Mouse (Mus musculus) heart, postnatal 14 days (tissue): ENCODE measurements at regions not wholly inside any gene's neighbourhood (a gene's known extent, or its start where the extent isn't known, plus 50 kb on each side); places are given as distances from the start of the nearest gene placed in this dataset.

ENCODE experiments used
- DNase-seq, 2 experiments: peaks; one replicate each; pipeline ENCODE4 v3.0.0; 2021 to 2022
- intact Hi-C: fragments of 180-260 bp; cut with DNase I; formaldehyde crosslinking; loops from one replicate; pipeline ENCODE4 v1.15.1; 2025

- peak; percentile 47 to 67 for DNase-seq
- intact Hi-C loops: loop anchor here (1.0 kb wide), 1 partner anchor 1116 kb away; no protein-coding TSS in a partner anchor
Measured at GRCm38 (mm10) chr3:39998628-39999027, 532.5 kb upstream of the Intu start.

GRCm38 (mm10) chr3:39999846-40000245 lies 531.2 kb upstream of the Intu start:
- no peak for DNase-seq
- intact Hi-C loops: loop anchor here (10.0 kb wide), 1 partner anchor 395 kb away; no protein-coding TSS in a partner anchor

- intact Hi-C loops: loop anchor here (10.0 kb wide), 1 partner anchor 392 kb away; no protein-coding TSS in a partner anchor
- DNase-seq: no peak
Measured at GRCm38 (mm10) chr3:40002838-40003237, 528.2 kb upstream of the Intu start.

- DNase-seq: no peak
- intact Hi-C loops: no loop called here
Measured at GRCm38 (mm10) chr3:40010051-40010450, 521.0 kb upstream of the Intu start.

GRCm38 (mm10) chr3:40021682-40022081 lies 509.4 kb upstream of the Intu start:
- intact Hi-C loops: no loop called here
- DNase-seq: no peak

- DNase-seq: no peak
- intact Hi-C loops: no loop called here
Measured at GRCm38 (mm10) chr3:40027713-40028112, 503.4 kb upstream of the Intu start.

GRCm38 (mm10) chr3:40036177-40036576 lies 494.9 kb upstream of the Intu start:
- intact Hi-C loops: no loop called here
- DNase-seq: no peak

- DNase-seq: no peak
- intact Hi-C loops: no loop called here
Measured at GRCm38 (mm10) chr3:40049721-40050120, 481.4 kb upstream of the Intu start.

GRCm38 (mm10) chr3:40058281-40058680 lies 472.8 kb upstream of the Intu start:
- intact Hi-C loops: no loop called here
- no peak for DNase-seq

GRCm38 (mm10) chr3:40058719-40059420 lies 472.2 kb upstream of the Intu start:
- DNase-seq: no peak
- intact Hi-C loops: no loop called here

GRCm38 (mm10) chr3:40070137-40070667 lies 460.9 kb upstream of the Intu start:
- intact Hi-C loops: no loop called here
- no peak for DNase-seq

GRCm38 (mm10) chr3:40076824-40077223 lies 454.3 kb upstream of the Intu start:
- no peak for DNase-seq
- intact Hi-C loops: no loop called here

GRCm38 (mm10) chr3:40085116-40085515 lies 446.0 kb upstream of the Intu start:
- DNase-seq: no peak
- intact Hi-C loops: no loop called here

- intact Hi-C loops: no loop called here
- DNase-seq: no peak
Measured at GRCm38 (mm10) chr3:40091773-40092343, 439.2 kb upstream of the Intu start.

GRCm38 (mm10) chr3:40092765-40093368 lies 438.2 kb upstream of the Intu start:
- intact Hi-C loops: no loop called here
- no peak for DNase-seq

GRCm38 (mm10) chr3:40094040-40094439 lies 437.0 kb upstream of the Intu start:
- no peak for DNase-seq
- intact Hi-C loops: no loop called here

GRCm38 (mm10) chr3:40094701-40095100 lies 436.4 kb upstream of the Intu start:
- no peak for DNase-seq
- intact Hi-C loops: no loop called here

- DNase-seq: no peak
- intact Hi-C loops: no loop called here
Measured at GRCm38 (mm10) chr3:40102698-40103097, 428.4 kb upstream of the Intu start.

- intact Hi-C loops: loop anchor here (5.0 kb wide), 1 partner anchor 1228 kb away; the partner anchor contains the start of gene Fat4
- peak; percentile 14 to 16 for DNase-seq
Measured at GRCm38 (mm10) chr3:40114811-40115210, 416.3 kb upstream of the Intu start.

GRCm38 (mm10) chr3:40118551-40118950 lies 412.5 kb upstream of the Intu start:
- intact Hi-C loops: loop anchor here (5.0 kb wide), 1 partner anchor 1231 kb away; the partner anchor contains the start of gene Fat4
- no peak for DNase-seq

- intact Hi-C loops: loop anchor here (5.0 kb wide), 1 partner anchor 1232 kb away; the partner anchor contains the start of gene Fat4
- no peak for DNase-seq
Measured at GRCm38 (mm10) chr3:40119462-40119861, 411.6 kb upstream of the Intu start.
